Mouse (Mus musculus) bone marrow, adult 2 months (tissue): ENCODE measurements around the gene Myh7.

ENCODE experiments used
- CTCF ChIP-seq: fragments of 200-500 bp; IDR thresholded peaks from 2 replicates; pipeline ENCODE4 v1.5.1; 2011; ENCODE audit warnings: low read length, control low read depth; ENCODE audit not compliant: control insufficient read depth, insufficient read depth
- POLR2A ChIP-seq: fragments of 200-500 bp; IDR thresholded peaks from 2 replicates; pipeline ENCODE4 v1.6.1; 2011; ENCODE audit warnings: low read depth, mild to moderate bottlenecking, control low read depth, low read length, borderline replicate concordance; ENCODE audit not compliant: control insufficient read depth

GRCm38 (mm10) chr14:54954474-54954873 lies 40.0 kb downstream of the Myh7 start:
- TF ChIP-seq CTCF (no peak), POLR2A (no peak)
